Mouse (Mus musculus): ENCODE results near the gene Pld1. TPM values are rescaled to one million over a fixed set of nuclear protein-coding genes. Genes with fewer than 3 reads are reported as not detected.
A peak's percentile ranks its signal among the peaks of the same experiment; 100 is the strongest.

Gene Pld1
- total RNA-seq, 2 experiments from 2014 or later, result 8.7 to 11.6 TPM

- peak; percentile 25 to 54 for DNase-seq (ENCODE audit: low spot score in 2 of 2)
These were observed 101.3 kb downstream of the Pld1 start for GRCm38 (mm10) chr3:28039760-28040159.

GRCm38 (mm10) chr3:28041236-28041635 lies 102.7 kb downstream of the Pld1 start:
- DNase-seq (ENCODE audit: low spot score in 2 of 2), result no peak

DNA sequence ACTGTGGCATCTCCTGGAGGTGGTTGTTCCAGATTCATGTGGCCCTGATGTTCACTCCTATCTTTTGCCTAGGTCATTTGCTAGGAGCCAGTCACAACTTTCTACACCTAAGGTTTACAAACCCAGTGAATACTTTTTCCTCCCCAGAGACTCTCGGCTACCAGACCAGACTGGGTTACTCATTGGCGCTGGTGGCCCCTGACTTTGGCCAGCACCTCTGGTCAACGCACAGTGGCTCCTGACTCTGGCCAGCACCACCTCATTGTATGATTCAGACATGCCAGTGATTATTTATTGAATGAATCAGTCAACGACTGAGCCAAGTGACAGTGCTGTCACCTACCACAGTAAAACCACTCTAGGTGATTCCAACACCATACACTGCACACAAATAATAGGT lies 103.9 kb downstream of the Pld1 start:
- no peak for DNase-seq (ENCODE audit: low spot score in 2 of 2)

DNA sequence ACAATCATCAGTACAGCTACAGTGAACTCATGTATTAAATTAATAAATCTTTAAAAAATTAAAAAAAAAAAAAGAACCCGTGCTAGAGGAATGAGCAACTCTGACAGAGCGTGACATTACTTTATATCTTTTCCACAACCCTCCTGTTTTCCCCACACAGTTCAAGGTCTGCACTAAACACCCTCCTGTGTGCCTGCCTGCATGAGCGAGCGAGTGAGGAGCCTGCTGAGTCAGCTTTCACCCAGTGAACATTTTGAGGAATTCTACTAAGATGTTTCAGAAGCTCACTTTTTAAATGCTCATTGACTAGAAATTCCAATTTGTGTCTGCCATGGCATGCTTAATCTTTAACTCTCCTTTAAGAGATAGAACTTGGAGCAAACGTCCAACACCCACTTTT lies 109.1 kb downstream of the Pld1 start:
- no peak for DNase-seq (ENCODE audit: low spot score in 2 of 2)

DNA sequence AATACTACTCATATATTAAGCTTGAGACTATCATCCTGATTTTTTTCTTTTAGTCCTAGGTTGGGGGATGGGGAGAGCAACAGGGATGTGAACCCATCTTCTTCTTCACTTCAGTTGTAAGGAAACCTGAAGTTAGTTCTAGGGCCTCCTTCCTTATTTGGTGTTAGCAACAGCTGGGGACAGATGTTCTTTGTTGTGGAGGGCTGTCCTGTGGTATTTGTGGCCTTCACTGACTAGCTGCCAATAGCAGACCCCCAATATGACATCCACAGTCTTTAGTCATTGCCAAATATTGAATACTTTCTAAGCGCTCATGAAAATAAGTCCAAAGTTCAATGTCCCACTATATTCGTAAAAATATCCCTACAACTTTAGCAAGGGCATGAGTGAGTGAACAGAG lies 111.0 kb downstream of the Pld1 start:
- no peak for DNase-seq (ENCODE audit: low spot score in 2 of 2)

GRCm38 (mm10) chr3:28053076-28053475 lies 114.6 kb downstream of the Pld1 start:
- DNase-seq (ENCODE audit: low spot score in 2 of 2), result no peak

DNA sequence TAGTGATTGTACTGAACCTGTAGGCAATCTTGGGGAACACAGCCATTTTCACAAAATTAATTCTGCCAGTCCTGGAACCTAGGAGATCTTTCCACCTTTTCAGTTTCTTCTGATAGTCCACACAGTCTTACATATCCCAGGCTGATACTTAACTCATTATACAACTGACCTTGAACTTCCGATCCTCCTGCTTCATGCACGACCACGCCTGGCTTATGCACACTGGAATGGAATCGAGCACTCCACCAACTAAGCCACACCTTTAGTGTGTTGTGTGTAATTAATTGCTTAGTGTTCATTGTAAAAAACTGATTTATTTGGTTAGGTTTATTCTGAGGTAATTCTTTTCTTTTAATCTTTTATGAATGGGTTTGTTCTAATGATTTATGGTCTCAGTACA lies 122.2 kb downstream of the Pld1 start:
- DNase-seq (ENCODE audit: low spot score in 2 of 2), result no peak

DNA sequence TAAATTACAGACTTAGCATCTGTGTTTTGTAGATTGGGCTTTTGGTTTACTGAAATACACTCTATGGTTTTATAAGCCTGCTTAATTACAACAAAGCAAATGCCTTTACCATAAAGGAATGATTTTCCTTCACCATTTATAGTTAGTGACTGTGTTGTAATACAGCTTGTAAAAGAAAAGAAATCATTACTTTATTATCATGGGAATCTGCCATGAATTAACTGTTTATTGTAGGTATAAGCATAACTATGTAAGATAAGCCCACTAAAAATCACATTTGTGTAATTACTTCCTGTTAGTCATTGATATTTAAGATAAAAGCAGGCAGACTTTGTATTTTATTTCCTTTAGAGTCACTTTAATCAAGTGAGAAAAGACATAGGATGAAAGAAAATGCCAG lies 122.7 kb downstream of the Pld1 start:
- DNase-seq (ENCODE audit: low spot score in 2 of 2), result no peak

GRCm38 (mm10) chr3:28079211-28079610 lies 140.7 kb downstream of the Pld1 start:
- DNase-seq (ENCODE audit: low spot score in 2 of 2), result no peak

DNA sequence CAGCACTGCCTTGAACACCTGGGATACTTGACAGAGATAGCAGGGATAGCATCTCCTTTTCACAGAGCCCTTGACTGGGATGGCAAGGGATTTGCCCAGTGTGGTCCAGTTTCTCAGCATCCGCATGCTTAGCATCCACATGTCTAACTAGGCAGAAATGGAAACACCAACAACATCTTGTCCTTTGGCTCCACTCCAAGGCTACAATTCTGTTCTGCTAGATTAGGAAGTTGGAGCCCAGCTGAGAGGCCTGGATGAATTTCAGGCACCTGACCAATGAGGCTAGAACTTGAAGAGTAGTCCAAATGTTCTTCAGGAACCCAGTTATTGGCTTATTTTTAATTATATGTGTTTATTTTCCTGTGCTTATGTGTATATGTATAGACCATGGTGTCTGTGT lies 141.6 kb downstream of the Pld1 start:
- no peak for DNase-seq (ENCODE audit: low spot score in 2 of 2)

GRCm38 (mm10) chr3:28081012-28081411 lies 142.5 kb downstream of the Pld1 start:
- DNase-seq (ENCODE audit: low spot score in 2 of 2), result no peak

- no peak for DNase-seq (ENCODE audit: low spot score in 2 of 2)
These were observed 144.7 kb downstream of the Pld1 start for GRCm38 (mm10) chr3:28083218-28083617.

GRCm38 (mm10) chr3:28084281-28084680 lies 145.8 kb downstream of the Pld1 start:
- no peak for DNase-seq (ENCODE audit: low spot score in 2 of 2)

- no peak for DNase-seq (ENCODE audit: low spot score in 2 of 2)
These were observed 152.8 kb downstream of the Pld1 start for GRCm38 (mm10) chr3:28091296-28091695.

GRCm38 (mm10) chr3:28091741-28092140 lies 153.2 kb downstream of the Pld1 start:
- DNase-seq (ENCODE audit: low spot score in 2 of 2), result no peak

DNA sequence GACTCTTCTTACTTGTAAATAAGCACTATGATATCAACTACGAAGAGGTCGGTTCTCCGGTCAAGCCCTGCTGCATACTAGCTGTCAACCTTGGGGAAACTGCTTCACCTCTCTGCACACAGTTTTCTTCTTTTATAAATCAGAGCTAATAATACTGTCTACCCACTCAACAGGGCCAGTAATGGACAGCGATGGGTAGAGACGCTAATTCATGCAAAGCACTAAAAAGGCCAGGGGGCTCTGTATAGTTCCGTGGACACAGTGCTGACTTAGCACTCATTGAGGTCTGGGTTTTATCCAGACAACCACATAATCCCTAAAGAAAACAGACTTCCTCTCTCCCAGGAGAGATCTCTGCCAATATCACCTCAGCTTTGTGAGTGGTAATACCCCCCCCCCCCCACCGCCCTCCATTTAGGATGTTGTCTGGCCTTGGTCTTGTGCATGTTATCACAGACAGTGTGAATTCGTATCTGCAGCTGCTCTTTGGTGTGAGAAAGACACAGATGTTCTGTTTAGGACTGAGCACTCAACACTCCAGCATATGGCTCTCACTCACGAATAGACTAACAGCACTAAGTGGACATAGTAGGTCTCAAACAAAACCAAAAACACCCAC lies 155.3 kb downstream of the Pld1 start:
- no peak for DNase-seq (ENCODE audit: low spot score in 2 of 2)

- DNase-seq (ENCODE audit: low spot score in 2 of 2), result no peak
These were observed 157.0 kb downstream of the Pld1 start for GRCm38 (mm10) chr3:28095451-28095850.

GRCm38 (mm10) chr3:28099175-28099574 lies 160.7 kb downstream of the Pld1 start:
- DNase-seq (ENCODE audit: low spot score in 2 of 2), result no peak

DNA sequence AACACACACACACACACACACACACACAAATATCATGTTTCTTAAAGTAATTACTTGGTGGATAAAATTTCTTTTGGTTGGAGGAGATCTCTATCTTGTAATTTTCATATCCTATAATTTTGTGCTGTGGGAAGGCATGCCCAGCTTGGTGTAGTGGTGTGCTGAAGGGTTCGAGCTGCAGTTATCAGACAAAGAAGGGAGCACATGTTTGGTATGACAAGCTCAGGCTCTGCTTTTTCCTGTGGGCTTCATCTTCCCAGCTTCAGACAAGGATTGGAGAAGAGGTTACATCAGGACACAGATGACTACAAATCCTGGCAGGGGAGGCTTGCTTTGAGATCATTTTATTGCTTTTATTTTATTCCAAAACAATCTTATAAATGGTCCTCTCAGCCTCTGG lies 166.5 kb downstream of the Pld1 start:
- no peak for DNase-seq (ENCODE audit: low spot score in 2 of 2)

- peak; percentile 47 to 67 for DNase-seq (ENCODE audit: low spot score in 2 of 2)
These were observed 169.0 kb downstream of the Pld1 start for GRCm38 (mm10) chr3:28107446-28108004.

- no peak for DNase-seq (ENCODE audit: low spot score in 2 of 2)
These were observed 173.0 kb downstream of the Pld1 start for GRCm38 (mm10) chr3:28111516-28111915.

GRCm38 (mm10) chr3:28113881-28114280 lies 175.4 kb downstream of the Pld1 start:
- no peak for DNase-seq (ENCODE audit: low spot score in 2 of 2)

- peak in 1 of 2 experiments; percentile 10 for DNase-seq (ENCODE audit: low spot score in 2 of 2)
These were observed 203.2 kb downstream of the Pld1 start for GRCm38 (mm10) chr3:28141716-28142115.
